Mouse (Mus musculus) lung, postnatal 0 days (tissue): ENCODE results near the gene Sp1.

Experiments
- CTCF ChIP-seq: IDR thresholded peaks from 2 replicates; pipeline ENCODE4 v1.5.1; 2016; ENCODE audit warnings: antibody characterized with exemption, mild to moderate bottlenecking
- EP300 ChIP-seq: IDR thresholded peaks from 2 replicates; pipeline ENCODE4 v1.6.1; 2016; ENCODE audit warnings: antibody characterized with exemption, mild to moderate bottlenecking, control low read depth

DNA sequence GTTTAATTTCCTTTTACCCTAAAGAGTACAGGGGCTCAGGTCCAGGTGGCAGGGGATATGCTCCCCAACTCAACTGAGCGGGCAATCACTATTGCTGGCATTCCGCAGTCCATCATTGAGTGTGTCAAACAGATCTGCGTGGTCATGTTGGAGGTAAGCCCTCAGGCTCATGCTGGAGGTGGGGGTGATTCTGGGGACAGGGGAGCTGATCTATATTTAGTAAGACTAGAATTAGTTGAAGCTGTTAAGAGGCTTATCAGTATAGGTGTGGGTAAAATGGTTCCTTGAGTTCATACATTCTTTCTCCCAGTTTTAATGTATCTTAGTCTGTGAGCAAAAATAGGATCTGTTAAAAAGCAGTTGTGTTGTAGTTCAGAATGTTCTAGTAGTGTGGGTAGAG, 77.2 kb downstream of the Sp1 start:
- TF ChIP-seq CTCF (no peak), EP300 (no peak)
